Mouse (Mus musculus): Measurements from ENCODE around the gene Gcnt2.
"Not testable (repeated sequence)": the region's sequence is repeated elsewhere in the genome, so short reads cannot be mapped to it uniquely, and the experiment has no call there.

Gene Gcnt2

DNA sequence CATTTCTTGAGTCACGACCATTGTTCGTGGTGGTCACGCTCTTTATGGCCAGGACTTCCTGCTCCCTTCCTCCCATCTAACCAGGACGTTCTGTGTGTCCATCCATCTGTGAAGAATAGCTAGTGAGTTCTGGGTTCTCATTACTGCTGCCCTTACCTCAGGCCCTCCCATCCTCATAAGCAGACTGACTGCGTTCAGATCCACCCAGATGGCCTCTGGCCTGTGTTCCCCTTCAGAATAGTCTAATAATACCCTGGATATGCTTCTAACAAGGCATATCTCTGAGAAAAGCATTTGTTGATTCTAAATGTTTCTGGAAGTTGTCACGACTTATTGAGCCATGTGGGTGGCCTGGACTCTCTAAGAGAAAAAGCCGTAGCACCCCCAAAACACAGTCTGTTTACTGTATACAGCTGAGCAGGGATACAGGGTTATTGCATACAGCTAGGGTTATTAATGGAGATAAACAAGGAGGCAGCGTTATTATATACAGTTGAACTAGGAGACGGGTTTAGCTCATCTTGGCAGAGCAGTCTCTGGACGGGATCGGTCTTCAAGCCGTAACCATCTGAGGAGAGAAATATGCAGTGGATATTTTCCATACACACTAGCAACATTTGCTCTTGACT is 42.4 kb downstream of the Gcnt2 start:
- no peak for DNase-seq (ENCODE audit: low spot score in 2 of 2)

DNA sequence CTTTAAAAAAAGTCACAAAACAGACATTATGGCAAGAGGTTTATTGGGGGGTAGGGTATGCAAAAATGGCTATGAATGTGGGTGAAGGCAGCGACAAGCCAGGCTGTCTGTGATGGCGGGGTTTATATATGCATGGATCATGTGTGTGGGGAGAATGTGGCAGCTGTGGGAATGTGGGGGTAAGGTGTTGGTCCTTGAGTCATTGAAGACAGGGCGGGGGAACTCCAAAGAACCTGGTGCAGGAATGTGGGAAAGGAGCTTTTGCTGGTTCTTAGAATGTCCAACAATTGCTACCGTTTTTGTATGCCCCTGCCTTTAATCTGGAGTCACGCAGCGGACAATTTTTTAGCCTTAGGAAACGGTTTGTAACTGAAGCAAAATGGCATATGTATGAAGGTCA is 44.5 kb downstream of the Gcnt2 start:
- DNase-seq (ENCODE audit: low spot score in 2 of 2) = no peak

DNA sequence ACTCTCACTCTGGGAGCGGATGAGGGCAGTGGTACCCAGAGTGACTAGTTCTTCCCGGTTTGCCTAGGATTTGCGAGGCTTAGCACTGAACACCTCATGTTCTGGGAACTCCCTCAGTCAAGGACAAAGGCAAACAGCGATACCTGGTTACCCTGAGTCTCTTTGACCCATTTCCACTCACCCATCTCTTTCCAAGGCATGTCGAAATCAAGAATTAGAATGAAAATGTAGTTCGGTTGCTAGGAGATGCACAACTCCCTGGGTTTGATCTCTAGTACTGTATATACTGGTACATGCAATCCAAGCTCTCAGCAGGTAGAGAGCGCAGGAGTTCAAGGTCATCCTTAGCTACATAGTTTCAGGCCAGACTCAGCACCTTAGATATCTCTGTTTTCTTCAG is 47.0 kb downstream of the Gcnt2 start:
- DNase-seq (ENCODE audit: low spot score in 2 of 2) = no peak

DNA sequence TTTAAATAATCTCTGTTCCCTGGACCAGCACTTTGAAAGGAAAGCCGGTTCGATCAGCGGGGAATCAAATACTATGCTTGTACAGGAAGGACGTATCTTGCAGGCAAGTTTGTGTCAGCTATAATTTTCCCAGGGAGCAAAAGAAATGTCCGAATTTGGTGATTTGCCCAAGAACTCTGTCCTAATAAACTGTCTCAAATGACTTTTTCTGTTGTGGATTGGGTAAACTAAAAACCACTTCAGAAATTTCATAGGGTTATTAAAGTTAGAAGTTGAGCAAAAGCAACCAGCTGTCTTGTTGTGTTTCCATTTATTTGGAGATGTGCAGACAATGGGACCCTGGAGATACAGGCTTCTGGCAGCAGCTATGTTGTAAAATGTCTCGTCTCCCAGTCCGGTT is 47.7 kb downstream of the Gcnt2 start:
- DNase-seq (ENCODE audit: low spot score in 2 of 2) = no peak

DNA sequence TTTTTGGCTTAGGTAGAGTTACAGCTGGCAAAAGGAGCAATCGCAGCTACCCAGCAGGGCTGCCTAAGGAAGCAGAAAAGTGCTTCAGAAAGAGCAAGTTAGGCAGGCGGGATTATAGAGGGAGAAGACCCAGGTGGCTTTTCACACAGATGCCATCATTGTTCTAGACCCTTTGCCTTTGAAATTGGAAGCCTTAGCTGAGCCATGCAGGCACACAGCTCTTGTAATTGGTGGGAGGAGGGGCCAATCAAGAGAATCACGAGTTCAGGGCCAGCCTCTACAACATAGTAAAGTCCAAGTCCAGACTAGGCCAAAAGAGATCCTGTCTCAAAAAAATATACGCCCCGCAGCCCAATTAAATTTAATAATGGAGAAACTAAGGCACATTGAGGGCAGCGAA is 48.5 kb downstream of the Gcnt2 start:
- DNase-seq (ENCODE audit: low spot score in 2 of 2) = no peak

DNA sequence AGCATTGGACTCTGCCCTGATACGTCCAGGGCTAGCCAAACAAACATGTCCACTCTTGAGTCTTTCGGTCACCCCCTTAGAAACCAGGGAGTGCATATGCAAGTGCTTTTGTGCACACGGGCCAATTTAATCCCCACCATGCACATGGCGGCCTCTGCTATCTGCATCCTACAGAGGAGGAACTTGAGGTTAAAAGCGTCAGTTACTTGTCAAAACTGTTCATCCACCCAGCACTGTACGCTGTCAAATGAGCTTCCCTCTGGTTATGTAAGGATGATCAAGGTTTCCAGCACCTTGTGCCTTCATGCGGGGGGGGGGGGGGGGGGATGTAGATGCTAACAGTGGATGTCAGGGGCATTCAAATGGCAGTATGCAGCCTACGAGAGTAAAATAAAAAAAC is 49.5 kb downstream of the Gcnt2 start:
- no peak for DNase-seq (ENCODE audit: low spot score in 2 of 2)

DNA sequence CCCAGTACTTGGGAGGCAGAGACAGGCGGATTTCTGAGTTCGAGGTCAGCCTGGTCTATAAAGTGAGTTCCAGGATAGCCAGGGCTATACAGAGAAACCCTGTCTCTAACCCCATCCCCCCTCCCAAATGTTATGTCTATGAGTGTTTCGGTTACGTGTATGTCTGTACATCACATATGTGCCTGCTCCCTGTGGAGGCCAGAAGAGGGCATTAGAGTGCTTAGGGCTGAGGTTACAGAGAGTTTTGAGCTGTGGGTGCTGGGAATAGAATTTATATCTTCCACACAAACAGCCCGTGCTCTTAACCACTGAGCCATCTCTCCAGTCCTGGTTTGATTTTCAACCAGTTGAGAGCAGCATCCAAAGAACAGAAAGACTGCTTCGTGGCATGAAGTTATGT is 50.5 kb downstream of the Gcnt2 start:
- DNase-seq (ENCODE audit: low spot score in 2 of 2) = no peak

DNA sequence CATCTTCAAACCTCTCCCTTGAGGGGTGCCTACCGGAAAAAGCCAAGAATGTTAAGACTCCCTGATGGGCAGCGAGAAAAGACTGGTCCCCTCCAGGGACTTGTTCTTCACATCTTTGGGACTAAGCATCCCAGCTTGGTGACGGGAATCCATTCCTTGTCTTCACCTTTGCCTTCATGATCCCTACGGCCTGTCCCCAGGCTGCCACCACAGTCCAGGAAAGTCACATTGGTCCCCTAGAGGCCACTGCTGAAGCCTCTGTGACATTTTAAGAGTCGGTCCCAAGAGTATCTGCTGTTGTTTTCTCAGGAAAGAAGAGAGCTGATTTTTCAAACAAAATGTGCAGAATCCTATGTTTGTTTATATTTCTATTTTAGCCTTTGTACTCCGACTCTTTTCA is 52.4 kb downstream of the Gcnt2 start:
- DNase-seq (ENCODE audit: low spot score in 2 of 2) = no peak

DNA sequence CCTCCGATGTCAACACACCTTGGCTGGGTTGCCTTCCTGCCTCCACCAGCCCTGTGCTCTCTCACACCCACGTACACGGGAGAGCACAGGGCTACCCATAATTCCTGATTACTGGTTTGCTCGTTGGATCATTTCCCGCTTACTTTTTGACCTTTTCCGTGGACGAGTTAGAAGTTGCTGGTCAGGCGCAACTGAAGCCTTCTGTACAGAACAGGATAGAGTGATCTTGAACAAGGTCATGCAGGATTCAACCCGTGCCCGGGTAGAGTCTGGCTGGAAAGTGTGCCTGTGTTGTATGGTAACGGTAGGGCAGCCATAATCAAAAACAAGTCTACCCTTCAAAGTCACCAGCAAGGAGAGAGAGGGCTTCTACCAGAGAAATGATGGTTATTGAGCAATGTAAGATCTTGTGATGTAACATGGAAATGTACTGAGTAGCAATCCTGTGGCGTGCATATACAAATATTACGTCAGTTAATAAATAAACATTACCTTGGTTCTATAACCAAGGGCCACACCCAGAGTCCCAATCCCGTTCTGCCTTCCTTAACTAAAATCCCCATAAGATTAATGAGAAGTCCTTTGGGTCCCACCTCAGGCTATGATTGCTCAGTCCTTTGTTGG is 54.0 kb downstream of the Gcnt2 start:
- DNase-seq (ENCODE audit: low spot score in 2 of 2) = no peak

DNA sequence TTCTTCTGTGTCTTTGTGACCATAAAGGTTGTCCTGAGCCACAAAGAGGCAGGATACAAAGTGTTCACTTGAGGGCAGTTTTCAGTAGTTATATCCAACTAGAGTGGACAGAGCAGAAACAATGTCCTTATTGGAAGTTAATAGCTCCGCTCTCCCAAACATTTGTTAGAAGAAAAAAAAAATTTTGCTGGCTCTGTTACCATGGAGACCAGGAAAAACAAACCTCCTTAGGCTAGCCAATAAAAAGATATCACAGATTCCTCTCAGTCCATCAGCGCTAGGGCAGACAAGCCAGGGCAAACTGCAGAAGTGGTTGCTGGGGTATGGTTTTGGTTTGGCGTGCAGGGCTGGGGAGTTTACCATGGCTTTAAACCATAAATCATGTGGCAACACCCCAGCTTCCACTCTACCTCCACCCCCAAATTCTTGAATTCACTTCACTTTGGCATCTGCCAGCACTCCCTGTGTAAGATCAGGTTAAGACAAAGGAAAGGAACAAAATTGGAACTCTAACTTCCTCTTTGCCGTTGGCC is 54.6 kb downstream of the Gcnt2 start:
- no peak for DNase-seq (ENCODE audit: low spot score in 2 of 2)

DNA sequence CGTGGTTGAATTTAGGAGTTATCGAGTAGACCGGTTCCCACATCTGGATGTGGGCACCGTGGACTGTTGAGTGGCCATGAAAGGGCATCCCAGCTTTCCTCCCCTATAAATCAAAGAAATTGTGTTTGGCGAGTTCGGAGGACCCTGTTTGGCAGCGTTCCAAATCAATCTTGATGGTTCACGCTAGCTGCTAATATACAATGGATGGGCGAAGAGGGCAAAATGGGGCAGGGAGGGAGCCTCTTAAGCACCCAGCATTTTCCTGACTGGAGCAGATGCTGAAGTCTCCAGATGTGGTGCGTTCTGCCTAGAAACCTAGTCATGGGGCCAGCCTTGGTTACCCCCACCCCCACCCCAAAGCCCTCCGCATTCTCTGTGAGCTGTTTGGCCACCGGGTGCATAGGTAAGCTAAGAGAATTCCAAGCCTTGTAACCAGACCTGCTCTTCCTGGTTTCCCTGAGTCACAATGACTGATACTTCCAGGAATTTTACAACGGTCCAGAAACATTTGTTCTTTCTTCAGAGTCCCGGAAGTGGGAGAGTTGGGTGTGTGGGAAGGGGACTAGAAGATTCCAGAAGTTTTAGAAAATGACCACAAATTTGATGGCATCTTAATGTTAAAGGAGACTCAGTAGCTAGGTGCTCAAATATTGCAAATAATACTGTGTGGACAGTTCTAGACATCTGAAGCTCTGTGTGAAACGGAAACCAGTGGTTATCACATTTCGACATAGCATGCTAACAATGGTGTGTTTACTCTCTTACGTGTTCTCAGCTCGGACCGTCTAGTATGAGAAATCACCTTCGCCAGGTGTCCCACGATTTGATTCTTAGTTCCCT is 57.0 kb downstream of the Gcnt2 start:
- no peak for DNase-seq (ENCODE audit: low spot score in 2 of 2)

DNA sequence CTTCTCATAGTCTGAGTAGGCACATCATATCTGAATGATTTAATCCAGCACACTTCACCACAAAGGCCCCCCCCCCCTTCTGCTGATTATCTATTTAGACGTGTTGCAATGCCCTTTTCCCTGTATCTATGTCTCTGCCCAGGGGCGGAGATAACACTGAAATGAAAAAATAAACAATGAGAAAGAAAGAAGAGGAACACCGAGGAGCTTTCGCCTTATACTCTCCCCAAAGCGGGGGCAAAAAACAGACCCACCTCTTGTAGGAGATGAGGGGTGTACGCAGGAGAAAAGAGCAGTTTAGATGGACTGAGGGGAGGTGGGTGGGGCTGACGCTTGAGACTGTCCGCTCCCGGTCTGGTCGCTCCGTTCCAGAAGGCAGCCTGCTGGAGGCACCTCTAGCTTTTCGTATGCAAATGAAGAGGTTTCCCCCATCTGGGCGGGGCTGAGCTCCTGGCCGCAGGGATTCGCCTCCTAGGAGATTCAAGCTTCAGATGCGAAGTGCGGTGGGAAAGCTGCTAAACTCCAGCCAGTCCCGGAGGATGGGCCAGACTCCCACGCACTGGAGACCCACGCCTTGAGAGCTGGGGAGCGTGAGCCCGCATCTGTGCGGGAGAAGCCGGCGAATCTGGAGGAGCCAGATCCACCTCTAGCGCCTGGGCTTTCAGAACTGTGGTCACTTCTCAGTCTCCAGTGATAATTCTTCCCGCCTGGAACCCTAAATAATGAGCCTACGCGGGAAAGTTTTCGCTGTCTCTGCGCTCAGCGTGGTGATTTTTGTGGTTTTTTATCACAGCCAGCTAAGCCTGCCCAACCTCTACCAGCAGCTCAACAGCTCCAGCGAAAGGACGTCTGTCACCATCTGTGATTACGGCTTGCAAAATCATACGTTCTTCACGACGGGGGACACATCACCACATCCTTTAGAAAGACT is 57.9 kb downstream of the Gcnt2 start:
- peak; percentile 46 to 67 for DNase-seq (ENCODE audit: low spot score in 2 of 2)

DNA sequence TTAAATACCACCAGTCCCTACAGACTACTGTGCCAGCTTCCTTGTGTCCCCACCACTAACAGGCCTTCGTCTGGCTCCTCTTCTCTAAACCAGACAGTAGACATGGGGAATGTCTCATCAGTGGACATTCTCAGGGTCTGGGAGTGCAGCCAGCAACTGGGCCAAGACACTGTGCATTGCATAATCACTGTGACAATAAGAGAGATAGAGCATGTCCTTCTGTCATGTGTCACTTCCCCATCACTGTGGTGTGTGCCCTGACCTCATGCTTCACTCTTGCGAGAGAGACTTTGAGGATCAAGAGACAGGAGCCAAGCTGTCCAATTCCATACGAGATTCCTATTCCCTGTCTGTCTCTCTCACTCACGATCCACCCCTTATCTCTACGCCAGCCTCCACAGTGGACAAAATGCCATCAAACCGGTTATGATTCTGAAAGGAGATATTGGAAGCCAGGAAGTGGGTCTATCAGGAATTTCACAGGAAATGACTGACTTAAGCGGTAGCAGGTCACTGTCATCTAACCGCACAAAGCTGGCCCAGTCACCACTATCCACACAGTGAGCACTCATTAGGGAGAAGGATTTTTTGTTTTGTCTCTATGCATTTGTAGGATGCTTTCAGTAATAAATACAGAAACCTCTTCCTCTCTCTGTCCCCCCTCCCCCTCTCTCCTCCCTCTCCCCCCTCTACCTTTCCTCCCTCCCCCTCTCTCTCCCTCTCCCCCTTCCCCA is 61.9 kb downstream of the Gcnt2 start:
- no peak for DNase-seq (ENCODE audit: low spot score in 2 of 2)

DNA sequence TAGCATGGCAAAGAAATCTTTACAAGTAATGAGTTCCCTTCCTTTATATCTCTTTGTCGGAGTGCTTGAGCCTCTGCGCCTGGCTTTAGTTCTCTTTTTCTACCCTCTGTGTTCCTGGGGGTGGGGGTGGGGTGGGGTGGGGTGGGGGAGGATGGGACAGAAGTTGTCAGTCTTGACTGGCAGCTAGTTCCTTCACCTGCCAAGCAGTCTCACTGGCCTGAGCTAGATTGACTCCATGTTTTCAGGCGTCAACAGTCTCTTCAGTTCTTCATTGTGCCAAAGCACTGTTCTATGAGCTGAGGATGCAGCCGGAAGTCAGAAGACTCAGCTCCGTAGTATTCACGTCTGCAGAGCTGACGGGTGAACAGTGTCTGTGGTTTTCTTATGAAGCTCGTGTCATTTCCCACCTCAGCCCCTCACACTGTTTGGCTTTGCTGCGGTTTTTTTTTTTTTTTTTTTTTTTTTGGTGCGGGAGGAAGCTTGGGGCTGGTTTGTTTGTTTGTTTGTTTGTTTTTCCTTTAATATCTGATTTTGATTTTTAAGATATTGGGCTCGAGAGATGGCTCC is 62.8 kb downstream of the Gcnt2 start:
- no peak for DNase-seq (ENCODE audit: low spot score in 2 of 2)

DNA sequence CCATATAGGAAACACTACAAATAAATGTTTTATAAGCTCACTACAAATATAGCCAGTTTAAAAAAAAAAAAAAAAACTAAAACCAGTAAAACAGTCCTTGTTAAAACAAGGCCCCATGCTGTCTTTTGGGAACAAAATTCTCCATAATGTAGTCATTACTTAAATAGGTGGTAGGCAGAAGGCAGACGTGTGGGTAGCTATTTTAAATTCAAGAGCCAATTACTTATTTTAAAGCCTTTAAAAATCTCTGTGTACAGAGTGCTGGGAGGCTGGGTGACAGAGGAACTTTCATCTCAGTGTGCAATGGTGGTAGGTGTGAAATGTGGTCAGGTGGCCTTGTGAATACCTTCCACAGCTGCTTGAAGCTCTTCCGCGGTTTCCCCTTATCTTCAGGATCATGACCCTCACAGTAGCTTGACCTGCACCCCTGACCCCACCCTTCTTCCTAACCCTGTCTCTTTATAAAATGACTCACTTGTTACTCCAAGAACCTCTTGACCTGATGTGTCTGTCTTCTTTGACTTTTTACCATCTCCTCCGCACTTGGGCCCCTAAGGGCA is 64.3 kb downstream of the Gcnt2 start:
- no peak for DNase-seq (ENCODE audit: low spot score in 2 of 2)

DNA sequence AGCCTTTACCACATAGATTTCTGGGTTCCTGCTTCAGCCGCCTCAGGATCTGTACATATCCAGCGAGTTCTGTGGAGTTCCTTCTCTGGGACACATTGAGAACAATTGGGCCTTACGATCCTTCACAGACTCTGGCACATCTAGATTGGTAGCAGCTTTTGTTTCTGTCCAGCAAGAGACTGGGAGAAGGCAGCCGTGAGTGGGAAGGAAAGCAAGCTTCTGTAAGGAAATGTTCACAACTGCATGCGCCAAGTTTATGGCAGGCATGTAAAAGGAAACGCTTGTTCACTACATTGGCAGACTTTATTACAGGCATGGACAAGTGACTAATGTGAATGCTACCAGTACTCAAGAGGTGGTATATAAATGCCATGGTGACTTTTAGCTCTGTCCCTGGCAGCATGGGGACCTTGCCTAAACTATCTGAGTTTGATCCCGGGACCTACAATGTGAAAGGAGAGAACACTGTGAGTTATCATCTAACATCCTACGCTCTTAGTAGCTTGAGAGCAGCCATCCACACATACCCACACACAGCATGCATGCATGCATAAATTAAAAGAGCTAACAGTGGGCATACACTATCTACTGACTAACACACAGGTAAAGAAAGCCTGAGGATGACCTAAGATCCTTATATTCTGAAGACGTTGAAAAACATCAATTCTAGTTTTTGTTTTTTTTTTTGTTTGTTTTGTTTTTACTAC is 68.8 kb downstream of the Gcnt2 start:
- DNase-seq (ENCODE audit: low spot score in 2 of 2) = no peak

DNA sequence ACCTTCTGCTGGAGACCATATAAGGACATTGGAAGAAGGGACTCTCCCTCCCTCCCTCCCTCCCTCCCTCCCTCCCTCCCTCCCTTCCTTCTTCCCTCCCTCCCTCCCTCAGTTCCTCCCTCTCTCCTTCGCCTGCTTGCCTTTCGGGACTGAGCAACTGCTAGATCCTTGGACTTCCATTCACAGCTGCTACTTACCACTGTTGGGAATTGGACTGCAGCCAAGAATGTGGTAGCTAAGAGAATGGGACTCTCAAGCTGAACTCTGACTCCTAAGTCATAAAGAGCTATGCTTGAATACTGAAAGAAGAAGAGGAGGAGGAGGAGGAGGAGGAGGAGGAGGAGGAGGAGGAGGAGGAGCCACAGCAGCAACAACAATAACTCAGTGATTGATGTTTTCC is 72.3 kb downstream of the Gcnt2 start:
- not testable (repeated sequence) for DNase-seq (ENCODE audit: low spot score in 2 of 2)

DNA sequence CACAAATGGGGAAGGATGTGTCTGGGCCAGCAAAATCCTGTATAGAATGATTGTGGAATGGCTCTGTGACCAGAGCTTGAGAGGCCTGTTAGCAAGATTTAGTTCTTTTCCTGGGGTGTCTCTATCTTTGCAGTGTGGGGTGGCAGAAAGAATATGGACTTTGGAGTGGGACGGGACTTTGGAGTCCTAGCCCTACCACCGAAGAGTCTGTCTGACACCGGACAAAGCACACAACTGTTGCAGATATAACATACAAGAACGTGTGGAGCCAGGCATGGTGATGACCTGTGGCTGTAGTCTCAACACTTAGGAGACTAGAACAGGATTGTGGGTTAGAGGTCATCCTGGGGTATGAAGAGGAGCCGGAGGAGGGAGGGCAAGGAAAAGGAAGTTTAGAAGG is 73.0 kb downstream of the Gcnt2 start:
- DNase-seq (ENCODE audit: low spot score in 2 of 2) = no peak

DNA sequence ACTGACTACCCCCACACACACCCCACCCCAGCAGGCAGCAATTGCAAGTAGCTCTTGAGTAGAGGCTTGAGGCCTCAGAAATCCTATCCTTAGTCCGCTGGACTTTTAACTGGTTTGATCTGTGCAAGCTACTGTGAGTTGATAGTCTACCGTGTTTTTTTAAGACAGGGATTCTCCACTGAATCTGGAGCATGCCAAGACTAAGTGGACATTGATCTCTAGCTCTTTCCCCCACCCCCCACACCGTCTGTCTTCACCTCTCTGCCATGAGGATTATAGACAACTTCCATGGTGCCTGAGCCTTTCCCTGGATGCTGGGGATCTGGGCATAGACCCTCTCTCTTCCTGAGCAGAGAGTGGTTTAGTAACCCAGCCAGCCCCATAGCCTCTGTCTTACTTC is 74.8 kb downstream of the Gcnt2 start:
- no peak for DNase-seq (ENCODE audit: low spot score in 2 of 2)

DNA sequence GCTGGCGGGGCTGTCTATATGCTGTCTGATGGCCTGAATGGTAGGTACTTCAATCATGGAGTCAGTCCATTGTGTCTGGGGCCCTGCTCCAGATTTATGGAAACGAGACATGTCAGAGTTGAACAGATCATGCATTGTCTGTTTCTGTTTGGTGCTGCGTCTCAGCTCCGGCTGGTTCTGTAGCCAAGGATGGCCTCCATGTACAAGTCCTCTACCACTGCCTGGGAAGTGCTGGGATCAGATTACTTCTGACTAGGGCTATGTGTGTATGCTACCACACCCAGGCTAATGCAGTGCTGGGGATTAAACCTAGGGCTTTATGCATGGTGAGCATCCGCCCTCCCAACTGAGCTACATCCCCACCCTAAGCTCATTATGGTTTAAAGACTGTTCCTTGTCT is 78.0 kb downstream of the Gcnt2 start:
- DNase-seq (ENCODE audit: low spot score in 2 of 2) = no peak

Data from urinary bladder, postnatal 4 days (tissue).